Mouse (Mus musculus): Measurements from ENCODE around the gene Lacc1. TPM values are rescaled to one million over a fixed set of nuclear protein-coding genes. Genes with fewer than 3 reads are reported as not detected.

Gene Lacc1
- polyA plus RNA-seq, 1 experiment from 2014 or later, result 7.4 TPM

Other genes with a start within 250 kb of the Lacc1 start
- 2.6 and 2.8 TPM in 2 replicates for gene Ccdc122, start 132 bp downstream of the Lacc1 start, polyA plus RNA-seq (2015; fragmentation: Nextera tagmentation; extraction: Ambion mirVana)
- 18.9 and 19.7 TPM in 2 replicates for gene Enox1, start 119.9 kb upstream of the Lacc1 start, polyA plus RNA-seq (2015; fragmentation: Nextera tagmentation; extraction: Ambion mirVana)

Measured in limb, embryonic 13.5 days (tissue).